Mouse (Mus musculus) heart, embryonic 12.5 days (tissue): ENCODE measurements at regions not wholly inside any gene's neighbourhood (a gene's known extent, or its start where the extent isn't known, plus 50 kb on each side); places are given as distances from the start of the nearest gene placed in this dataset.

Source experiments
- ATAC-seq: fragments of 200-750 bp; cut with Nextera tagmentation; 2 replicates; pipeline ENCODE4 v1.8.0; 2017; ENCODE audit warnings: moderate TSS enrichment, moderate library complexity; ENCODE audit not compliant: insufficient number of reproducible peaks, low FRiP score
- H3K27ac ChIP-seq: fragments of 300-500 bp; sonication (generic); 2 replicates; pipeline ENCODE4 v1.5.1; 2016; ENCODE audit warnings: mild to moderate bottlenecking, moderate library complexity; ENCODE audit not compliant: poor library complexity, severe bottlenecking
- H3K27me3 ChIP-seq: fragments of 300-500 bp; sonication (generic); replicated peaks from 2 replicates; pipeline ENCODE4 v1.6.1; 2016; ENCODE audit warnings: mild to moderate bottlenecking, moderate library complexity
- H3K36me3 ChIP-seq: fragments of 300-500 bp; sonication (generic); 2 replicates; pipeline ENCODE4 v1.6.1; 2016; ENCODE audit warnings: mild to moderate bottlenecking, moderate library complexity
- H3K4me1 ChIP-seq: fragments of 300-500 bp; sonication (generic); replicated peaks from 2 replicates; pipeline ENCODE4 v1.6.1; 2016; ENCODE audit warnings: mild to moderate bottlenecking
- H3K4me2 ChIP-seq: fragments of 300-500 bp; sonication (generic); 2 replicates; pipeline ENCODE4 v1.6.1; 2016; ENCODE audit warnings: mild to moderate bottlenecking, moderate library complexity
- H3K4me3 ChIP-seq: fragments of 300-500 bp; sonication (generic); 2 replicates; pipeline ENCODE4 v1.5.1; 2016; ENCODE audit warnings: mild to moderate bottlenecking
- H3K9ac ChIP-seq: fragments of 300-500 bp; sonication (generic); 2 replicates; pipeline ENCODE4 v1.6.1; 2016; ENCODE audit warnings: mild to moderate bottlenecking, moderate library complexity
- H3K9me3 ChIP-seq: fragments of 300-500 bp; sonication (generic); replicated peaks from 2 replicates; pipeline ENCODE4 v1.6.1; 2016; ENCODE audit warnings: mild to moderate bottlenecking, moderate library complexity
- WGBS: fragments of 180-500 bp; shearing (Covaris S2); methylation state at CpG from one replicate; pipeline ENCODE4 v1.1.7; 2016; 5-methylcytosine and 5-hydroxymethylcytosine counted together

DNA sequence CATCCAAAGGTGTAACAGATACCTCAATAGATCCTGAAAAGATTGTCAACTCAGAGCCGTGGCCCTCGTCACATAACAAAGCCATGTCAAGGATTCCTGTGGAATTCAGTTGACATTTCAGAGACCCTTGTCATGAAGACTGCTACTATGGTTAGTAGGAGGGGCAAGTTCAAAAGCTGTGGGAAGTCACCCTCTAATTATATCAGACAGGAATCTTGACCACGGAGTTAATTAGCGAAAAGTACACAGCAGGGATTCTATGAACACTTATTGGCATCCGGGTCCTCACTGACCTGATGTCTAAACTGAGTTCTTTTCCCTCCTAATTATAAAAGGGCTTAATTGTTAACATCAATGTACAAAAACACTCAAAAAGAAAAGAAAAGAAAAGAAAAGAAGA is 143.1 kb downstream of the Samd5 start:
- Histone ChIP-seq H3K36me3 (no peaks in the 10 kb centered on the region), H3K4me2 (no peak overlapping the region), H3K9me3 (no peaks in the 10 kb centered on the region), H3K27ac (no peak overlapping the region), H3K4me1 (peaks cover 16% of the 10 kb centered on the region), H3K27me3 (no peaks in the 10 kb centered on the region), H3K9ac (no peak overlapping the region), H3K4me3 (no peak overlapping the region)
- no peak for ATAC-seq
- WGBS = 78% methylated on average over 5 of the region's 5 CpGs

DNA sequence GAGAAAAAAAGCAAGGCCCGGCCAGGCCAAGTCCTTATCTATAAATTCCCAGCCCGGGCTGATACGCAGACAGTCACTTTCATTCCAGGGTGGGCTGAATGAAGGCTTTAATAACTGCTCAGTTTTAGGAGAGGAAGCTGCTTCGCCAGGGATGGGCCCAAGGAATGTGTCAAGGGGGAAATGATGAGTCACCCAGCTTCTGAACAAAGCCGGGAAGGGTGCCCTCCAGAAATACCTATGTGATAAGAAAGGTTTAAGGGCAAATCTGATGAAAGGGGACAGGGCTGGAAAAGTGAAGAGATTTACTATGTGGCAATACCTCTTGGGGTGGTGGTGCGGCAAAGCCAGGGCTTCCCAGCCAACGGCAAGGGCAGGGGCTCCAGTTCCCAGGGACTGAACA is 145.6 kb downstream of the Samd5 start:
- Histone ChIP-seq H3K4me2 (no peak overlapping the region), H3K9ac (no peak overlapping the region), H3K27me3 (no peaks in the 10 kb centered on the region), H3K4me1 (peaks cover 16% of the 10 kb centered on the region), H3K9me3 (no peaks in the 10 kb centered on the region), H3K36me3 (no peaks in the 10 kb centered on the region), H3K4me3 (no peak overlapping the region), H3K27ac (0 out of 2 replicates have a peak overlapping the region, but pooled peaks have one; percentile 56)
- peak; percentile 45; the same call in 1 of the 2 replicates for ATAC-seq
- WGBS = 4% methylated on average over 7 of the region's 7 CpGs

DNA sequence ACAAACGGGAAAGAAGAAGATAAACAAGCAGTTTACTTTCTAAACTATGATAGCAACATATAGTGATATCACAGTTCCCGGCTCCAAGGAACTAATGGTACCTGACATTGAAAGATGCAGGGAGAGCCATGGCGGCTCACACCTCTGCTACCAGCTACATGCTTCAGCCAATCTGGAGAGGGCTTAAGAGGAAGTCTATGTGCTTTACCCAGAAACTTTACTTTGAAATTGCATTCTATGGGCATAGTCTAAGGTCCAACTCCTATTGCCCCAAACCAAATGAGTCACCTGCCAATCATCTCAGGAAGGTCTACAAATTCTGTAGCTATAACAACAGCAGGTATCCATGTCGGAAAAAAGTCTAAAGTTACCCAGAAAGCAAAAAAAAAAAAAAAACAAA is 146.9 kb downstream of the Samd5 start:
- Histone ChIP-seq H3K9me3 (no peaks in the 10 kb centered on the region), H3K4me3 (no peak overlapping the region), H3K4me2 (no peak overlapping the region), H3K27me3 (no peaks in the 10 kb centered on the region), H3K9ac (no peak overlapping the region), H3K36me3 (no peaks in the 10 kb centered on the region), H3K27ac (no peak overlapping the region), H3K4me1 (peaks cover 16% of the 10 kb centered on the region)
- no peak for ATAC-seq
- WGBS = 64% methylated on average over 4 of the region's 4 CpGs

- H3K4me3 ChIP-seq = no peak overlapping the region
- 45% methylated on average over 12 of the region's 12 CpGs for WGBS
- H3K9ac ChIP-seq = no peak overlapping the region
- H3K27ac ChIP-seq = no peak overlapping the region
- no peaks in the 10 kb centered on the region for H3K36me3 ChIP-seq
- H3K9me3 ChIP-seq = no peaks in the 10 kb centered on the region
- H3K4me2 ChIP-seq = no peak overlapping the region
- H3K4me1 ChIP-seq = peaks cover 4% of the 10 kb centered on the region; the same call in 1 of the 2 replicates
- no peak for ATAC-seq
- H3K27me3 ChIP-seq = no peaks in the 10 kb centered on the region
Observed at GRCm38 (mm10) chr10:9509764-9510390, 165.1 kb downstream of the Samd5 start.

DNA sequence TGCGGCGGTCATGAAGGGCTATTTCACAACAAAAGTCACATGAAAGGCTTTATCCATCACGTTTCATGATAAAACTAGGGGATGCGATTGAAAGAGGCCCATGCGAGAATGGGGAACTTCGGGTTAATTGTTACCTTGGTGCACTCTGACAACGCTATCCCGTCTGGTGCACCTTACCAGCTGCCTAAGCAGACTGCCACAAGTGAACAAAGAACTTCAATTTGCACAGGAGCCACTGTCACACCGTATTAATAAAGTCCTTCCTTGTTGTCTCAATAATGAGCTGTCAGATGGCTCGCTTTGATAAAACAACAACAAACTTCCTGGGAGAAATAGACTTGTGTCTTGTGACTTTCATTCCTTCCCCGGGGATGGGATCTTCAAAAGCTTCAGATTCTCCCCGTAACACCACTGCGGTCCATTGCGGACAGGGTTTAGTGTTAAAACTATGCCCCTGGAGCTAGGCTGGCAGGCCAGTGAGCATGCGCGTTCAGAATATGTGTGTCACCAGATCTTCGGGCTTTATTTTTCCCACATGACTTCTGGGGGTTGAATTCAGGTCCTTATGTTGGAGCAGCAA is 165.8 kb downstream of the Samd5 start:
- Histone ChIP-seq H3K4me2 (no peak overlapping the region), H3K9ac (no peak overlapping the region), H3K9me3 (no peaks in the 10 kb centered on the region), H3K27ac (no peak overlapping the region), H3K4me3 (no peak overlapping the region), H3K36me3 (no peaks in the 10 kb centered on the region), H3K27me3 (no peaks in the 10 kb centered on the region), H3K4me1 (peaks cover 4% of the 10 kb centered on the region; the same call in 1 of the 2 replicates)
- WGBS = 77% methylated on average over 17 of the region's 17 CpGs
- ATAC-seq = no peak

DNA sequence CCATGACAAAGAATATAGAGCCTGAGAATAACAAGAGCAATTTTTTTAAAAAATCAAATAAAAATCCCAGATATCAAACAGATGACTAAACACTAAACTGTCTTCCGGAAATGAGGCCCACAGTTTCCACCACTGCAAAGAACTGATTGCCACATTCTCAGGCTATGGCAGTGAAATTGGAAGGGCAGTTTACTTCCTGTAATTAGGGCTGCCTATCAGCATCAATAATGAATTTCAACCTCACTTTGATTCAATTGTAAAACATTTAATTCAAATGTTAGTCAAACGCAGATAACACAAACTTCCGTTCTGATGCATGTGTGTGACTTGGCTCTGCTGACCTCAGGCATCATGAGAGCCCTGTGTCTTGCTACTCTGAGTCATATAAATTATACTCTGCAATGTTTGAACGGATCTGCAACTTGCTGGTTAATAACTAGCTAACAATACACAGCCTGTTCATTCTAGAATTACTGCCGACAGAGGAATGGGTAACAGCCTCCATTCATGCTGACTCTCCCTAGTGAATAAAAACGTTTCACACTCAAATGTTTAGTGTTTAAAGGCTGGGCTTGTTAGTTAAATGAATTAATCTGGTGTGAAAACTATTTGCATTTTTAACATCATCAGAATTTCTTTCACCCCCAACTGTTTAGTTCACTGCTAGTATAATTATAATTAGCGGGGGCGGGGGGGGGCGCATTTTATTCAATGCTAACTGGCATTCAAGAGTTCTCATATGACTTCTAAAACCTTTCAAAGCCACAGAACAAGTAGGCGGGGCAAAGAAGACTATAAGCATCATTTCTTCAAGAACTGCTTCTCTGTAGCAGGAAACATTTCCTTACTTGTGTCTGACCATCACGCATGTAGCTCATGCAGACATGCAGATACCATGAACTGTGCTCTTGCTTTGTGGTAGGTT is 171.2 kb downstream of the Samd5 start:
- Histone ChIP-seq H3K36me3 (no peaks in the 10 kb centered on the region), H3K9me3 (no peaks in the 10 kb centered on the region), H3K27ac (no peak overlapping the region), H3K4me3 (no peak overlapping the region), H3K4me2 (no peak overlapping the region), H3K4me1 (no peaks in the 10 kb centered on the region), H3K27me3 (no peaks in the 10 kb centered on the region), H3K9ac (no peak overlapping the region)
- WGBS = 66% methylated on average over 11 of the region's 11 CpGs
- ATAC-seq = no peak

- no peaks in the 10 kb centered on the region for H3K27me3 ChIP-seq
- H3K4me3 ChIP-seq = no peak overlapping the region
- no peaks in the 10 kb centered on the region for H3K9me3 ChIP-seq
- ATAC-seq = no peak
- WGBS = 85% methylated on average over 3 of the region's 3 CpGs
- no peak overlapping the region for H3K27ac ChIP-seq
- no peak overlapping the region for H3K4me2 ChIP-seq
- no peaks in the 10 kb centered on the region for H3K4me1 ChIP-seq
- H3K9ac ChIP-seq = no peak overlapping the region
- no peaks in the 10 kb centered on the region for H3K36me3 ChIP-seq
Observed at GRCm38 (mm10) chr10:9498550-9498949, 176.5 kb downstream of the Samd5 start.

GRCm38 (mm10) chr10:9497021-9497420 is 178.0 kb downstream of the Samd5 start:
- no peak for ATAC-seq
- H3K4me3 ChIP-seq = no peak overlapping the region
- no peaks in the 10 kb centered on the region for H3K36me3 ChIP-seq
- no peak overlapping the region for H3K4me2 ChIP-seq
- no peaks in the 10 kb centered on the region for H3K4me1 ChIP-seq
- no peaks in the 10 kb centered on the region for H3K9me3 ChIP-seq
- H3K27ac ChIP-seq = no peak overlapping the region
- 96% methylated on average over 1 of the region's 1 CpGs for WGBS
- H3K9ac ChIP-seq = no peak overlapping the region
- H3K27me3 ChIP-seq = no peaks in the 10 kb centered on the region

DNA sequence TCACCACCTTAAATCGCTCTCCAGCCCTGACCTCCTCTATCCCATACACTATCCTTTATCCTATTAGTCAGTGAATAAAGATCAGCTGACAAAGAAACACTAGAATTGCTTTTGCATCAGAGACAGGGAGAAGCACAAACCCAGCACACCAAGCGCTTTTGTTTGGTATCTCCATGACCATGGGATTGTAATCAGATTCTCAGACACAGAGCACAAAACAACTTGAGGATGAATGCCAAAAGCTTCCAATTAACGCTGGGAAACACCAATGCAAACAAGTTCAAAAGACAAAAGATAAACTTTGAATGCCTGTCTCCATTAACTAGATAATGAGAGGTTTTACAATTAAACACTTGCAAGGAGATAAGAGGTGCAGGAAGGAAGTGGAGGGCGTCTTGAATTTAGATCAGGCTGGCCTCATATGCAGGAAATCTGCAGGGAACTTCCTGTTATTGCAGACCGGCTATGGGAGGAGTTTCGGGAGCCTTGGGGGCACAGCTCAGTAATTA is 179.8 kb downstream of the Samd5 start:
- no peak overlapping the region for H3K4me2 ChIP-seq
- H3K4me3 ChIP-seq = no peak overlapping the region
- no peak for ATAC-seq
- H3K36me3 ChIP-seq = no peaks in the 10 kb centered on the region
- no peaks in the 10 kb centered on the region for H3K9me3 ChIP-seq
- 19% methylated on average over 6 of the region's 6 CpGs for WGBS
- no peak overlapping the region for H3K27ac ChIP-seq
- no peaks in the 10 kb centered on the region for H3K27me3 ChIP-seq
- H3K9ac ChIP-seq = no peak overlapping the region
- no peaks in the 10 kb centered on the region for H3K4me1 ChIP-seq

GRCm38 (mm10) chr10:9490416-9490815 is 184.6 kb downstream of the Samd5 start:
- Histone ChIP-seq H3K4me3 (no peak overlapping the region), H3K4me2 (no peak overlapping the region), H3K9ac (no peak overlapping the region), H3K4me1 (no peaks in the 10 kb centered on the region), H3K27ac (no peak overlapping the region), H3K9me3 (no peaks in the 10 kb centered on the region), H3K36me3 (no peaks in the 10 kb centered on the region), H3K27me3 (no peaks in the 10 kb centered on the region)
- no peak for ATAC-seq
- 64% methylated on average over 2 of the region's 2 CpGs for WGBS

DNA sequence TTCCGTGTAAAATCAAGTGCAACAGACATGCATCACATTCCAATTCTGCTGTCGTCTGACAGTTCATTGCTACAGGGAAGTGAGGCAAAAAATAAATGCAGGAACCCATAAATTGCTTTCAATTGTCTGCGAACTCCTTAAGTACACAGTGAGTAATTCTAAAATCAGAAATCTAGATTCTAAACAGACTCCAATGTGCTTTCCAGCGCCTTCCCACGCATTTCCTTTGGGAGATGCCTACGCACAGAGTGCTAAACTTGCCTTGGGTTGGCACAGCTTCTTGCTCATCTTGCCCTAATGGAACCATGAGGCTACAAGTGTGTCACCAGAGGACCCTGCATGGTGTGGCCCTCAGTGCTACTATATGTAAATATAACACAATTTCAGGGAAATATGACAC is 212.6 kb downstream of the Samd5 start:
- no peak overlapping the region for H3K27ac ChIP-seq
- H3K4me3 ChIP-seq = no peak overlapping the region
- no peak overlapping the region for H3K4me2 ChIP-seq
- 69% methylated on average over 6 of the region's 6 CpGs for WGBS
- no peak for ATAC-seq
- H3K9me3 ChIP-seq = no peaks in the 10 kb centered on the region
- H3K27me3 ChIP-seq = no peaks in the 10 kb centered on the region
- H3K36me3 ChIP-seq = no peaks in the 10 kb centered on the region
- H3K4me1 ChIP-seq = no peaks in the 10 kb centered on the region
- no peak overlapping the region for H3K9ac ChIP-seq
